Mouse (Mus musculus): Measurements from ENCODE around the gene Itsn2.
A peak's percentile ranks its signal among the peaks of the same experiment; 100 is the strongest.
"Not testable (repeated sequence)": the region's sequence is repeated elsewhere in the genome, so short reads cannot be mapped to it uniquely, and the experiment has no call there.

Gene Itsn2

GRCm38 (mm10) chr12:4708881-4709604 is 116.6 kb downstream of the Itsn2 start:
- DNase-seq: no peak

GRCm38 (mm10) chr12:4709926-4710325 is 117.5 kb downstream of the Itsn2 start:
- no peak for DNase-seq

GRCm38 (mm10) chr12:4713361-4713760 is 120.9 kb downstream of the Itsn2 start:
- DNase-seq: no peak

- DNase-seq: no peak
Measured at GRCm38 (mm10) chr12:4715606-4716005, 123.2 kb downstream of the Itsn2 start.

- DNase-seq: peak; percentile 60 to 62
Measured at GRCm38 (mm10) chr12:4717417-4717816, 125.0 kb downstream of the Itsn2 start.

GRCm38 (mm10) chr12:4719066-4719761 is 126.8 kb downstream of the Itsn2 start:
- DNase-seq: no peak

GRCm38 (mm10) chr12:4719762-4720754 is 127.6 kb downstream of the Itsn2 start:
- DNase-seq: peak; percentile 12 to 13

- peak in 1 of 2 experiments; percentile 18 for DNase-seq
Measured at GRCm38 (mm10) chr12:4729165-4729564, 136.7 kb downstream of the Itsn2 start.

- no peak for DNase-seq
Measured at GRCm38 (mm10) chr12:4731629-4732028, 139.2 kb downstream of the Itsn2 start.

GRCm38 (mm10) chr12:4732332-4732731 is 139.9 kb downstream of the Itsn2 start:
- no peak for DNase-seq

GRCm38 (mm10) chr12:4738031-4738576 is 145.7 kb downstream of the Itsn2 start, which contains the start of gene Fam228a:
Gene Fam228a, minus strand, starts transcription at chr12:4738430.
- no peak for DNase-seq

GRCm38 (mm10) chr12:4740823-4741222 is 148.4 kb downstream of the Itsn2 start:
- no peak for DNase-seq

- DNase-seq: no peak
Measured at GRCm38 (mm10) chr12:4742183-4742582, 149.7 kb downstream of the Itsn2 start.

- no peak for DNase-seq
Measured at GRCm38 (mm10) chr12:4744486-4744885, 152.0 kb downstream of the Itsn2 start.

GRCm38 (mm10) chr12:4754451-4754850 is 162.0 kb downstream of the Itsn2 start:
- DNase-seq: not testable (repeated sequence)

- no peak for DNase-seq
Measured at GRCm38 (mm10) chr12:4757060-4757459, 164.6 kb downstream of the Itsn2 start.
